Mouse (Mus musculus) ovary, adult 2 months (tissue): Measurements from ENCODE around the gene Traf5. TPM values are rescaled to one million over a fixed set of nuclear protein-coding genes. Genes with fewer than 3 reads are reported as not detected.

Experiments
- polyA plus RNA-seq: library from polyadenylated mRNA; depleted of rRNA; stranded (reverse); fragments of >200 nt; gene quantifications from 2 replicates; pipeline ENCODE4 v1.2.3, GENCODE M21; 2012; rRNA removed

The Traf5 gene
- 16.3 and 21.0 TPM in 2 replicates for polyA plus RNA-seq

GRCm38 (mm10) chr1:192091806-192092772 is at the start of gene Traf5:
Traf5 (minus strand) TSS chr1:192092559.

DNA sequence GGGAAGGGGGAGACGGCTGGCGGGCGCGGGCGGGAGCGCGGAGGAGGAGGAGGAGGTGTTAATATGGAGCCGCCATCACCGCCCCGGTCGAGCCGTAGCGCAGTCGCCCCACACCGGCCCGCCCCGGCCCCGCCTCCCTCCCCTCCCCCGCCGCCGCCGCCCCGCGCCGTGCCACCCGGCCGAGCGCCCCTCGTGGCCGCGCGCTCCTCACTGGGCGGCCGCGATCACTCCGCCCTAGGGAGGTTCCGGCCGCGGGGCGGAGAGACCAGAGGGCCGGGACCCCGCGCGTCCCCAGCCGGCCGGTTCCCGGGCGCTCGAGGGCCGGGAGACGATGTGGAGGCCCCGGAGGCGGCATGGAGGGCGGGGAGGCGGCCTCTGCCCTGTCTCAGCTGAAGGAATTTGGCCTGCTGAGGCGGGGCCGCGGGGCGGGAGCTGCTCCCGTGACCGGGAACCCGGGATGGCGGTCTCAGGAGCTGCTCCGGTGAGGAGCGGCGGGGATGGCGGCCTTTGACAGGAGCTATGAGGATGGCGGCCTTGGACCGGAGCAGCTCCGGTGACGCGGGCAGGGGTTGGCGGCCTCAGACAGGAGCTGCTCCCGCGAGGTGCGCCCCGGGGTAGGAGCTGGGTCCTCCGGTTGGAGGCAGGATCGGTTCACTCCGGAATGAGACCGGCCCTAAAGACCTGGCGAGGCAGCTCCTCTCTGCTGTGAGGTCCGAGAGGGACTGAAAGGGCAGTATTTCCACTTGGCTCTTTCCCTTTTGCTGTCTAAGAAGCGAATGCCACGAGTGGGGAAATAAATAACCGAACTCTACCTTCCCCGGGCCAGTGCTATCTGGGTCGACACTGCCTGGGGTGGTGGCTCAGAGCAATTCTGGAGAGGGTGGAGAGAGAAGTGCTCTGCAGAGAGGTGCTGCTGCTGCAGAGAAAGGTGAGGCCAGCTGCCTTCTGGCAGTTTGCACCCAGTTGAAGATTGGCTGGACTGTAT is 45.9 kb upstream of the Traf5 start, which contains the start of gene Rcor3:
Rcor3 (minus strand) TSS at position 137 of the 985 bp plus-strand sequence.

GRCm38 (mm10) chr1:191977187-191977586 is 115.2 kb downstream of the Traf5 start, which contains the start of gene Rd3:
Rd3 (plus strand) TSS chr1:191977370.

Other genes starting within 250 kb of the Traf5 start
- 21.5 and 35.3 TPM in 2 replicates for gene Slc30a1, start 185.8 kb downstream of the Traf5 start, polyA plus RNA-seq
- gene Rd3, start 115.2 kb downstream of the Traf5 start, polyA plus RNA-seq, result 0.97 and 1.2 TPM in 2 replicates
- gene Rcor3, start 45.5 kb upstream of the Traf5 start, polyA plus RNA-seq, result 40.7 and 75.9 TPM in 2 replicates
- gene Kcnh1, start 98.2 kb upstream of the Traf5 start, polyA plus RNA-seq, result 1.4 and 1.9 TPM in 2 replicates